Mouse (Mus musculus) natural killer cell, adult 2 months (primary cell): ENCODE measurements around the gene Hoxc6.

Experiments
- DNase-seq, 2 experiments: peaks; one replicate each; pipeline ENCODE4 v3.0.0; 2022; ENCODE audit warnings: low spot score in 2 of 2

Hoxc6 gene

GRCm38 (mm10) chr15:102990461-102991397, 7.3 kb upstream of the Hoxc6 start, which contains the start of gene Hoxc8:
Hoxc8 (plus strand) TSS chr15:102990607.
- DNase-seq, result no peak

- no peak for DNase-seq
Measured at GRCm38 (mm10) chr15:102991782-102992181, 6.3 kb upstream of the Hoxc6 start.

- DNase-seq, result no peak
Measured at GRCm38 (mm10) chr15:102992206-102992605, 5.9 kb upstream of the Hoxc6 start.

GRCm38 (mm10) chr15:102992863-102993262, 5.2 kb upstream of the Hoxc6 start:
- no peak for DNase-seq

- DNase-seq, result no peak
Measured at GRCm38 (mm10) chr15:102996548-102996947, 1.5 kb upstream of the Hoxc6 start.

GRCm38 (mm10) chr15:102997431-102997830, 626 bp upstream of the Hoxc6 start:
- no peak for DNase-seq

- DNase-seq, result no peak
Measured at GRCm38 (mm10) chr15:102998608-102999182, 638 bp downstream of the Hoxc6 start.

GRCm38 (mm10) chr15:102999183-102999831, 1.2 kb downstream of the Hoxc6 start:
- DNase-seq, result peak; percentile 68 to 69

- peak in 1 of 2 experiments; percentile 44 for DNase-seq
Measured at GRCm38 (mm10) chr15:102999955-103000354, 1.9 kb downstream of the Hoxc6 start.

GRCm38 (mm10) chr15:103000501-103000901, 2.4 kb downstream of the Hoxc6 start:
- DNase-seq, result no peak

GRCm38 (mm10) chr15:103001370-103001769, 3.3 kb downstream of the Hoxc6 start:
- no peak for DNase-seq

GRCm38 (mm10) chr15:103002156-103002555, 4.1 kb downstream of the Hoxc6 start:
- DNase-seq, result no peak

GRCm38 (mm10) chr15:103002821-103003448, 4.9 kb downstream of the Hoxc6 start:
- DNase-seq, result no peak

- DNase-seq, result no peak
Measured at GRCm38 (mm10) chr15:103005308-103005707, 7.3 kb downstream of the Hoxc6 start.

GRCm38 (mm10) chr15:103005797-103006196, 7.7 kb downstream of the Hoxc6 start:
- no peak for DNase-seq

- DNase-seq, result no peak
Measured at GRCm38 (mm10) chr15:103006326-103006725, 8.3 kb downstream of the Hoxc6 start.

GRCm38 (mm10) chr15:103009265-103010111, 11.4 kb downstream of the Hoxc6 start:
- DNase-seq, result no peak

- no peak for DNase-seq
Measured at GRCm38 (mm10) chr15:103010112-103010846, 12.2 kb downstream of the Hoxc6 start.

- no peak for DNase-seq
Measured at GRCm38 (mm10) chr15:103010847-103011555, 12.9 kb downstream of the Hoxc6 start.
